Mouse (Mus musculus): ENCODE results near the gene Spon1. TPM values are rescaled to one million over a fixed set of nuclear protein-coding genes. Genes with fewer than 3 reads are reported as not detected.

Gene Spon1
- polyA plus RNA-seq, 1 experiment: 1.8 TPM

DNA sequence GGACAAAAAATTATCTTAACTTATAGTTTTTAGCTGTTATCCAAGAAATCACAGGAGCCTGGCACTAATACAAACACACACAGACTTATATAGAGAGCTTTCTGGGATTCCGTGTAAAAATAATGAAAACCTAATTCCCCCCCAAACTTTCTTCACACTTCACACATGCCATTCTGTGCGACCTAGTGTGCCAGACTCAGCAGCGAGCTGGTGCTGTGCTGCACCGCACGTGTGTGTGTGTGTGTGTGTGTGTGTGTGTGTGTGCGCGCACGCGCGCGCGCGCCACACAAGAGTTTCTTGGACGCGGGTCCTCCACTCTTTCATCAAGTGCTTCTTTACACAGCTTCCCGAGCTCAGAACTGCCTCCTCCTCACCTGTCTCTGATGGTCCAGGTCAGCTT, 292.4 kb downstream of the Spon1 start:
- Histone ChIP-seq H3K9me3 (replicated peaks; ENCODE audit: control insufficient read depth, insufficient read depth, low read length, poor library complexity, severe bottlenecking) (no peaks in the 10 kb centered on the region), H3K27me3 (ENCODE audit: control insufficient read depth, insufficient read depth, low read length, poor library complexity, severe bottlenecking) (no peaks in the 10 kb centered on the region), H3K4me1 (ENCODE audit: control insufficient read depth, insufficient read depth, low read length) (no peaks in the 10 kb centered on the region), H3K36me3 (ENCODE audit: control insufficient read depth, insufficient read depth, low read length, poor library complexity, severe bottlenecking) (peaks cover 7% of the 10 kb centered on the region), H3K4me3 (ENCODE audit: low read depth, low read length) (no peak overlapping the region), H3K27ac (ENCODE audit: insufficient read depth, low read length) (no peak overlapping the region), H3K9ac (ENCODE audit: low read depth, poor library complexity, severe bottlenecking) (no peak overlapping the region)
- TF ChIP-seq EP300 (IDR thresholded peaks at IDR 0.05; ENCODE audit: insufficient read depth, low read depth, low read length) (no peak), POLR2A (IDR thresholded peaks at IDR 0.05; ENCODE audit: insufficient read depth, low read length) (no peak), CTCF (IDR thresholded peaks at IDR 0.05; ENCODE audit: low read depth, low read length) (no peak)

DNA sequence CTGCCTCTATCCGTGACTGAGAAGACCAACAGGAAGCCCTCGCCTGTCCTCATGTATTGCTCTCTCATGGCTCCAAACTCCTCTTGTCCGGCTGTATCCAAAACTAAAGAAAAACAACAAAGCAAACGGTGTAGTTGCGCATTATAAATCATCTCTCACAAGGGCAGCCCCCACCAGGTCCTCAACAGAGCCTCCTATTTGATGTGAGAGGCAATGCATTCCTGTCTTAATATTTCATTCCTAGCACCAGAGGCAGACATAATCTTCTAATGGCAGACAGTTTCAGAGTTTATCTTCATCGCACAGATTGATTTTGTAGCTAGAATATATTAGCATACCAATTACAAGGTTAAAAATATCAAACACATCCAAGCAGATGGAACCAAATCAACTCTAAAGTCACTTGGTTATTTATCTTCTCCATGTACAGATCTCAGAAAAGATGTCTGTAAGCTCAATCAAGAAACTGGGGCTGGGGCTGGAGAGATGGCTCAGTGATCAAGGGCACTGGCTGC, 293.2 kb downstream of the Spon1 start:
- H3K9ac ChIP-seq (ENCODE audit: low read depth, poor library complexity, severe bottlenecking): no peak overlapping the region
- H3K36me3 ChIP-seq (ENCODE audit: control insufficient read depth, insufficient read depth, low read length, poor library complexity, severe bottlenecking): peaks cover 7% of the 10 kb centered on the region
- TF ChIP-seq POLR2A (IDR thresholded peaks at IDR 0.05; ENCODE audit: insufficient read depth, low read length) (no peak), CTCF (IDR thresholded peaks at IDR 0.05; ENCODE audit: low read depth, low read length) (no peak), EP300 (IDR thresholded peaks at IDR 0.05; ENCODE audit: insufficient read depth, low read depth, low read length) (no peak)
- no peaks in the 10 kb centered on the region for H3K27me3 ChIP-seq (ENCODE audit: control insufficient read depth, insufficient read depth, low read length, poor library complexity, severe bottlenecking)
- H3K4me1 ChIP-seq (ENCODE audit: control insufficient read depth, insufficient read depth, low read length): no peaks in the 10 kb centered on the region
- H3K4me3 ChIP-seq (ENCODE audit: low read depth, low read length): no peak overlapping the region
- no peaks in the 10 kb centered on the region for H3K9me3 ChIP-seq (replicated peaks; ENCODE audit: control insufficient read depth, insufficient read depth, low read length, poor library complexity, severe bottlenecking)
- H3K27ac ChIP-seq (ENCODE audit: insufficient read depth, low read length): no peak overlapping the region

DNA sequence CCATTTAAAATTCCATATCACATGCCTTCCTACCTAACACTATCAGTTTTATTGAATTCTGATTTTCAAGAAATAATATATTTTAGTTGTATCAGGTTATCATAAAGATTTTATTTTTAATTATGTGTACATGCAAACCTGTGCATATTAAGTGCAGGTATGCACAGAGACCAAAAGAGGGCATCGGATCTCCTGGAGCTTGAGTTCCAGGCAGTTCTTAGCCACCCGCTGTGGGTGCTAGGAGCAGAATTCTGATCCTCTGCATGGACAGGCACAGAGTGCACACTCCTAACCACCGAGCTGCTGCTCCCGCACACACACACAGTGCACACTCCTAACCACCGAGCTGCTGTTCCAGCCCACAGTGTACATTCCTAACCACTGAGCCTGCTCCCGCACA, 294.6 kb downstream of the Spon1 start:
- Histone ChIP-seq H3K4me3 (ENCODE audit: low read depth, low read length) (peak overlapping the region; percentile 43), H3K9me3 (replicated peaks; ENCODE audit: control insufficient read depth, insufficient read depth, low read length, poor library complexity, severe bottlenecking) (no peaks in the 10 kb centered on the region), H3K27me3 (ENCODE audit: control insufficient read depth, insufficient read depth, low read length, poor library complexity, severe bottlenecking) (no peaks in the 10 kb centered on the region), H3K4me1 (ENCODE audit: control insufficient read depth, insufficient read depth, low read length) (peaks cover 3% of the 10 kb centered on the region), H3K9ac (ENCODE audit: low read depth, poor library complexity, severe bottlenecking) (no peak overlapping the region), H3K36me3 (ENCODE audit: control insufficient read depth, insufficient read depth, low read length, poor library complexity, severe bottlenecking) (peaks cover 7% of the 10 kb centered on the region), H3K27ac (ENCODE audit: insufficient read depth, low read length) (no peak overlapping the region)
- TF ChIP-seq EP300 (IDR thresholded peaks at IDR 0.05; ENCODE audit: insufficient read depth, low read depth, low read length) (no peak), POLR2A (IDR thresholded peaks at IDR 0.05; ENCODE audit: insufficient read depth, low read length) (no peak), CTCF (IDR thresholded peaks at IDR 0.05; ENCODE audit: low read depth, low read length) (peak; percentile 8)

DNA sequence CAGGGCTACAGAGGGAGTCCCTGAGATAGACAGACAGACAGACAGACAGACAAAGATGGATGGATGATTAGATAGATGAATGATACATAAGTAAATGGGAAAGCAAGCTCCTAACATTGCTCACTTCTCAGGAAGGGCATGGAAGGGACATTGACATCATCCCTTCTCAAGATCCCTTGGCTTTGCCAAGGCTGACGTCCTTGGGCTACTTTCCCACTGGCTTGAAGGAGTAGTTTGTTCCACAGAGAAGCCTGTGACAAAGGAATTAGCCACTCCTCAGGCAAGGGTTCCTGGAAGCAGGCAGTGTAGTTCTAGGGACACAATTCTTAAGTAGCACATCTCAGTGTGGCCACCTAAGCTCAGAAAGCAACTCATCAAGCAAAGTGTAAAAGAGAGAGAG, 296.7 kb downstream of the Spon1 start:
- peaks cover 7% of the 10 kb centered on the region for H3K36me3 ChIP-seq (ENCODE audit: control insufficient read depth, insufficient read depth, low read length, poor library complexity, severe bottlenecking)
- H3K9me3 ChIP-seq (replicated peaks; ENCODE audit: control insufficient read depth, insufficient read depth, low read length, poor library complexity, severe bottlenecking): no peaks in the 10 kb centered on the region
- H3K27me3 ChIP-seq (ENCODE audit: control insufficient read depth, insufficient read depth, low read length, poor library complexity, severe bottlenecking): no peaks in the 10 kb centered on the region
- H3K27ac ChIP-seq (ENCODE audit: insufficient read depth, low read length): no peak overlapping the region
- no peak overlapping the region for H3K9ac ChIP-seq (ENCODE audit: low read depth, poor library complexity, severe bottlenecking)
- TF ChIP-seq POLR2A (IDR thresholded peaks at IDR 0.05; ENCODE audit: insufficient read depth, low read length): no peak
- TF ChIP-seq CTCF (IDR thresholded peaks at IDR 0.05; ENCODE audit: low read depth, low read length): no peak
- TF ChIP-seq EP300 (IDR thresholded peaks at IDR 0.05; ENCODE audit: insufficient read depth, low read depth, low read length): no peak
- no peak overlapping the region for H3K4me3 ChIP-seq (ENCODE audit: low read depth, low read length)
- H3K4me1 ChIP-seq (ENCODE audit: control insufficient read depth, insufficient read depth, low read length): peaks cover 3% of the 10 kb centered on the region

DNA sequence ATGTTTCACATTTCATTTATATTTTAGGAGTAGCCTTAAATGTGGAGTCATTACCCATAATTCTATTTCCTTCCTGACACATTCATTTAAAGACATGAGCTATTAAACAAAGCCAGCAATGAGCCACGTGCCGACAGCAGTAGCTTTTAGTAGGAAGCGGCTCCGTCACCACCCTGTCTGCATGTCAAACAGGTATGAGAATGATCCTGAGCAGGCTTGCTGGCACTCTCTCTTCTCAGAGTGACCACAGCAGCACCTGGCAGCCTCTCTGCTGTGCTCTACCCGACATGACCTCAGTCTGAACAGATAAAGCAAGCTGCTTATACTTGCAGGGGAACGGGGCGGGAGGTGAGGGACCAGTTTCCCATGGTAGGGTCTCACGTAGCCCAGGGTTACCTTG, 297.7 kb downstream of the Spon1 start:
- no peak overlapping the region for H3K27ac ChIP-seq (ENCODE audit: insufficient read depth, low read length)
- H3K27me3 ChIP-seq (ENCODE audit: control insufficient read depth, insufficient read depth, low read length, poor library complexity, severe bottlenecking): no peaks in the 10 kb centered on the region
- H3K4me3 ChIP-seq (ENCODE audit: low read depth, low read length): no peak overlapping the region
- no peaks in the 10 kb centered on the region for H3K9me3 ChIP-seq (replicated peaks; ENCODE audit: control insufficient read depth, insufficient read depth, low read length, poor library complexity, severe bottlenecking)
- no peak overlapping the region for H3K9ac ChIP-seq (ENCODE audit: low read depth, poor library complexity, severe bottlenecking)
- TF ChIP-seq EP300 (IDR thresholded peaks at IDR 0.05; ENCODE audit: insufficient read depth, low read depth, low read length) (no peak), POLR2A (IDR thresholded peaks at IDR 0.05; ENCODE audit: insufficient read depth, low read length) (no peak), CTCF (IDR thresholded peaks at IDR 0.05; ENCODE audit: low read depth, low read length) (no peak)
- peaks cover 3% of the 10 kb centered on the region for H3K4me1 ChIP-seq (ENCODE audit: control insufficient read depth, insufficient read depth, low read length)
- H3K36me3 ChIP-seq (ENCODE audit: control insufficient read depth, insufficient read depth, low read length, poor library complexity, severe bottlenecking): peaks cover 3% of the 10 kb centered on the region

DNA sequence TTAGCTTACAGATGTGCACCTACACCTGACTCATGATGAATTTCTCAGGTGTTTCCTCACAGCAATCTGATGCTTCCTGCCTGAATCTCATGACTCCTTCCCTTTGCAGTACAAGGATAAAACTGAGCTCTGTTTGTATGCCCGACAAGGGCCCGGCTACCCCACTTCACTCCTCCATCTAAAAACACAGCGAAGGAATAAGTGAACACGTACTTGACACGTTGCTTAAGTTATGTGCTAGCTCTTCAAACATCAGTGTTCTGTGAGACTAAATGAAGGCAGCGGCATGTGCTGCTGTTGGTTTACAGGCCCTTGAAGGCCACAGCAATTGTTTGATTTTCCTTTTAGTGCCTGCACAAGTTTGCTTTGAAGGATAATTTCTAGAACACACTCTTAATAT, 298.2 kb downstream of the Spon1 start:
- Histone ChIP-seq H3K36me3 (ENCODE audit: control insufficient read depth, insufficient read depth, low read length, poor library complexity, severe bottlenecking) (peaks cover under 1% of the 10 kb centered on the region), H3K27me3 (ENCODE audit: control insufficient read depth, insufficient read depth, low read length, poor library complexity, severe bottlenecking) (no peaks in the 10 kb centered on the region), H3K27ac (ENCODE audit: insufficient read depth, low read length) (no peak overlapping the region), H3K9me3 (replicated peaks; ENCODE audit: control insufficient read depth, insufficient read depth, low read length, poor library complexity, severe bottlenecking) (no peaks in the 10 kb centered on the region), H3K9ac (ENCODE audit: low read depth, poor library complexity, severe bottlenecking) (no peak overlapping the region), H3K4me1 (ENCODE audit: control insufficient read depth, insufficient read depth, low read length) (peaks cover 4% of the 10 kb centered on the region), H3K4me3 (ENCODE audit: low read depth, low read length) (no peak overlapping the region)
- TF ChIP-seq POLR2A (IDR thresholded peaks at IDR 0.05; ENCODE audit: insufficient read depth, low read length) (no peak), EP300 (IDR thresholded peaks at IDR 0.05; ENCODE audit: insufficient read depth, low read depth, low read length) (no peak), CTCF (IDR thresholded peaks at IDR 0.05; ENCODE audit: low read depth, low read length) (no peak)

Measured in ES-Bruce4 (cell line).